Mouse (Mus musculus): Measurements from ENCODE around the gene Col6a4. TPM values are rescaled to one million over a fixed set of nuclear protein-coding genes. Genes with fewer than 3 reads are reported as not detected.

Gene Col6a4
- polyA plus RNA-seq, 2 experiments = 0.08 TPM; not detected in 1

DNA sequence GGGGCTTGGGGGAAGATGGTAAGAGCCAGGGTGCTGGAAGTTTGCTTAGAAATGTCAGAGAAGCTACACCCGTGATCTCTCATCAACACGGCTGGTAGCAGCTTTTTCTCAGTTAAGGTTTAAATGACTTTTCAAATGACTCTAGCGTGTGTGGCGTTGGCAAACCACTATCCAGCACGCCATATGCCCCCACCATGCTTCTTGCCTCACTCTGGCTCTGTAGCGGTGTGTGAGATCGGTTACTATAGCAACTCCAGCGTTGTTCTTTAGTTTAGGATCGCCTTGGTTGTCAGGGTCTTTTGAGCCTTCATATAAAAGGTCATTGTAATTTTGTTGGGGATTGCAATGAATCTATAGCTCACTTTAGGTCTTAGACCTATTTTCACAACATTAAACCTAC, 22.5 kb upstream of the Col6a4 start:
- ATAC-seq (ENCODE audit: insufficient read depth) = no peak
- WGBS (ENCODE audit: insufficient replicate concordance) = 63% methylated on average over 9 of the region's 9 CpGs
- H3K4me1 ChIP-seq (replicated peaks; ENCODE audit: control insufficient read depth in 2 of 2, insufficient read depth in 2 of 2, low read length in 1 of 2) = no peaks in the 10 kb centered on the region
- H3K36me3 ChIP-seq (replicated peaks; ENCODE audit: control insufficient read depth, insufficient read depth, low read depth) = no peaks in the 10 kb centered on the region
- no peak overlapping the region for H3K4me2 ChIP-seq (ENCODE audit: low read depth)
- no peak for DNase-seq (ENCODE audit: low read depth in 3 of 3, low spot score in 3 of 3)
- no peak overlapping the region for H3K4me3 ChIP-seq (ENCODE audit: insufficient read depth in 1 of 2, low read depth in 2 of 2, low read length in 2 of 2)
- no peak overlapping the region for H3K9ac ChIP-seq (replicated peaks)
- no peak overlapping the region for H3K27ac ChIP-seq
- TF ChIP-seq CTCF (IDR thresholded peaks at IDR 0.05; ENCODE audit: low read depth) (no peak), EP300 (IDR thresholded peaks at IDR 0.05; ENCODE audit: low read depth) (no peak)
- H3K9me3 ChIP-seq (ENCODE audit: control insufficient read depth, low read length) = no peaks in the 10 kb centered on the region
- H3K27me3 ChIP-seq (ENCODE audit: control insufficient read depth, insufficient read depth, low read length) = no peaks in the 10 kb centered on the region

DNA sequence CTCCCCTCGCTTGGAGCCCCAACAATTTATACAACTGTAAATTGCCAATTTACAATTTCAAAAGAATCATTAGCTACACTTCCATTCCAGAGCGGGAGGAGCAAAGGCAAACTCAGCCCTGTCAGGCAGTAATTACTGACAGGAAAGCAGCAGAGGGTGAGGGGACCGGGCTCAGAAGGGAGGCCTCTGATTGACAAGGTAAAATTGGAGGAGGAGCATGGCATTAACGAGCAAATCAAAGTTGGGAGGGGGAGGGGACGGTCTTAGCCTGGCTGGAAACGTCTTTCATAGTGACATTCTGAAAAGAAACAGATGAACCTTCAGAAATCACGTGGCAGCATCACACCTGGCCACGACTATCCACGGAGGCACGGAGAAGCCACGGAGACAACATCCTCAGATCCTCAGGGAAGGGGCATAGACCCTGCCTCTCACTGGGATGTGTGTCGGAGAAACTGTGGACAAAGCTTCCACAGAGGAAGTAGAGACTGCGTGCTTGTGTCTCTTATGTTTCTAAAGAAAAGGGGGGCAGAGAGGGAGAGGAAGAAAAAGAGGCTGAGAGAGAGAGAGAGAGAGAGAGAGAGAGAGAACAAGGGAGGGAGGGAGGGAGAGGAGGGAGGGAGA, 19.3 kb upstream of the Col6a4 start:
- no peak for DNase-seq (ENCODE audit: low read depth in 3 of 3, low spot score in 3 of 3)
- Histone ChIP-seq H3K27ac (no peak overlapping the region), H3K9ac (replicated peaks) (no peak overlapping the region), H3K27me3 (ENCODE audit: control insufficient read depth, insufficient read depth, low read length) (no peaks in the 10 kb centered on the region), H3K36me3 (replicated peaks; ENCODE audit: control insufficient read depth, insufficient read depth, low read depth) (no peaks in the 10 kb centered on the region), H3K4me1 (replicated peaks; ENCODE audit: control insufficient read depth in 2 of 2, insufficient read depth in 2 of 2, low read length in 1 of 2) (no peaks in the 10 kb centered on the region), H3K9me3 (ENCODE audit: control insufficient read depth, low read length) (no peaks in the 10 kb centered on the region), H3K4me3 (ENCODE audit: insufficient read depth in 1 of 2, low read depth in 2 of 2, low read length in 2 of 2) (no peak overlapping the region), H3K4me2 (ENCODE audit: low read depth) (no peak overlapping the region)
- no peak for ATAC-seq (ENCODE audit: insufficient read depth)
- WGBS (ENCODE audit: insufficient replicate concordance) = 30% methylated on average over 13 of the region's 13 CpGs
- no peak for TF ChIP-seq EP300 (IDR thresholded peaks at IDR 0.05; ENCODE audit: low read depth)

DNA sequence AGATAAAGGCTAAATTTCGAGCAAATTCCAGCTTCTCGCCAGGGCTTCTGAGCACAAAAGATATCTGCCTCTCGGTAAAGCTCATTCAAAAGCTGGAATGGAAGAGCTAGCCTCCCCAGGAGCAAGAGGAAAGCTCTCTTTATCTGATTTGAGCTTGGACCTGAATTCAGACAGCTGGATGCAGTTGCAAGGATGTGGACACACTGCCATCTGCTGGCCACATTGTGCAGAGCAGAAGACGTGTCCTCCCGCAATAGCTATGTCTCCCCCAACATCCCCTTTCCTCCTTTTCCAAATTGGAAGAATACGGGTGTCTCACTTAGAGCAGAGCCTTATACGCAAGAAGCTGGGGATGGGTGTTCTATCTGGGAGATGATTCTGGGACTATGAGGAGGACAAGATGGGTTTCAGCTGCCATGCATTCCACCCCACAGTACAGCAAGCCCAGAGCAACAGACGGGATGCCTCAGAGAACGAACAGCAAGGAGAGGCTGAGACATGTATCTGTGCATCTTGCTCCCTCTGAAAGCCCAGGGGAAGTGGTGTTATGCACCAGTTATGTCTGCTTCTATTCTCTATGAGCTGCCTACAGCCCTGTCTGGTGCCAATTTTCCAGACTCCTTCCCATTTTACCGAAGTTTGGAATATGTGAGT, 16.3 kb upstream of the Col6a4 start:
- Histone ChIP-seq H3K9ac (replicated peaks) (no peak overlapping the region), H3K36me3 (replicated peaks; ENCODE audit: control insufficient read depth, insufficient read depth, low read depth) (no peaks in the 10 kb centered on the region), H3K4me2 (ENCODE audit: low read depth) (no peak overlapping the region), H3K4me3 (ENCODE audit: insufficient read depth in 1 of 2, low read depth in 2 of 2, low read length in 2 of 2) (no peak overlapping the region), H3K4me1 (replicated peaks; ENCODE audit: control insufficient read depth in 2 of 2, insufficient read depth in 2 of 2, low read length in 1 of 2) (no peaks in the 10 kb centered on the region), H3K27me3 (ENCODE audit: control insufficient read depth, insufficient read depth, low read length) (no peaks in the 10 kb centered on the region), H3K9me3 (ENCODE audit: control insufficient read depth, low read length) (no peaks in the 10 kb centered on the region), H3K27ac (no peak overlapping the region)
- DNase-seq (ENCODE audit: low read depth in 3 of 3, low spot score in 3 of 3) = peak in 1 of 3 experiments; percentile 3
- 31% methylated on average over 10 of the region's 10 CpGs for WGBS (ENCODE audit: insufficient replicate concordance)
- peak; percentile 86 for TF ChIP-seq CTCF (IDR thresholded peaks at IDR 0.05; ENCODE audit: low read depth)
- TF ChIP-seq EP300 (IDR thresholded peaks at IDR 0.05; ENCODE audit: low read depth) = no peak
- ATAC-seq (ENCODE audit: insufficient read depth) = no peak

DNA sequence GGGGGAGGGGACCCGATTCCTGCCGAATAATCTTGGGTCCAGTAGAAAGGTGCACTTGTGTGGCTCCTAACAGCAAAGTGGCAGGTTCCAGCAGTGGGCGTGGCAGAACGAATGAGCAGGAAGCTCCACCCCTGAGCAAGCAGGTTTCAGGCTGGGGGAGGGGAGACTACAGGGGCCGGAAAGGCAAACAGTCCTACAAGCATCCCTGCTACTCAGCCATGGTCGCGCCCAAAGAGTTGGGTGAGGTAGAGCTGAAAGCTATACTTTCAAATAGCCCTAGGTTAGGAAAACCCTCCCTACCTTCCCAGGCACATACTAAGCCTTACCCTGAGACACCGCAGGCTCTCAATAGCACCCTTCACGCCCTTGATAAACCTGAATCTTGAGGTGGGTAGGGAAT, 9.7 kb upstream of the Col6a4 start:
- no peak for TF ChIP-seq CTCF (IDR thresholded peaks at IDR 0.05; ENCODE audit: low read depth)
- no peak for TF ChIP-seq EP300 (IDR thresholded peaks at IDR 0.05; ENCODE audit: low read depth)
- Histone ChIP-seq H3K9ac (replicated peaks) (no peak overlapping the region), H3K27ac (no peak overlapping the region), H3K27me3 (ENCODE audit: control insufficient read depth, insufficient read depth, low read length) (no peaks in the 10 kb centered on the region), H3K4me2 (ENCODE audit: low read depth) (no peak overlapping the region), H3K36me3 (replicated peaks; ENCODE audit: control insufficient read depth, insufficient read depth, low read depth) (no peaks in the 10 kb centered on the region), H3K9me3 (ENCODE audit: control insufficient read depth, low read length) (no peaks in the 10 kb centered on the region), H3K4me3 (ENCODE audit: insufficient read depth in 1 of 2, low read depth in 2 of 2, low read length in 2 of 2) (no peak overlapping the region), H3K4me1 (replicated peaks; ENCODE audit: control insufficient read depth in 2 of 2, insufficient read depth in 2 of 2, low read length in 1 of 2) (no peaks in the 10 kb centered on the region)
- WGBS (ENCODE audit: insufficient replicate concordance) = 61% methylated on average over 9 of the region's 9 CpGs
- ATAC-seq (ENCODE audit: insufficient read depth) (no peak), DNase-seq (ENCODE audit: low read depth in 3 of 3, low spot score in 3 of 3) (no peak)

DNA sequence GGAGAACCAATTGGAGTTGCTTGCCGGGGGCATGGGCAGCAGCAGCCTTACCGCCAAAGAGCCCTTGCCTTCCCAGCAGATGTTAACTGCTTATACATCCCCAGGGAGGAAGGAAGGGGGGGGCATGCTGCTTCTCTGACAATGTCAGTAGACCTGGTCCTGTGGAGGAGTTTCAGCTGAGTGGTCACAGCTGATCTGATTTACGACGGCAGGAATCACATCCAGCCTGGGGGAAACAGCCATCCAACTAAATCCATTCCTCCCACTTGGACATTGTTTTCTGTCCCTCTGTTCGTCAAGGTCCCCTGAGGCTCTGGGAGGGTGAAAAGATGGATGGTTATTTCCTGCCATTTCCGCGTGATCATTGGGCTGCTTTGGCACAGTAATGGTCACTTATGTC, 7.8 kb upstream of the Col6a4 start:
- Histone ChIP-seq H3K4me2 (ENCODE audit: low read depth) (no peak overlapping the region), H3K27me3 (ENCODE audit: control insufficient read depth, insufficient read depth, low read length) (no peaks in the 10 kb centered on the region), H3K36me3 (replicated peaks; ENCODE audit: control insufficient read depth, insufficient read depth, low read depth) (no peaks in the 10 kb centered on the region), H3K9me3 (ENCODE audit: control insufficient read depth, low read length) (no peaks in the 10 kb centered on the region), H3K4me3 (ENCODE audit: insufficient read depth in 1 of 2, low read depth in 2 of 2, low read length in 2 of 2) (no peak overlapping the region), H3K4me1 (replicated peaks; ENCODE audit: control insufficient read depth in 2 of 2, insufficient read depth in 2 of 2, low read length in 1 of 2) (no peaks in the 10 kb centered on the region), H3K9ac (replicated peaks) (no peak overlapping the region), H3K27ac (no peak overlapping the region)
- 70% methylated on average over 7 of the region's 7 CpGs for WGBS (ENCODE audit: insufficient replicate concordance)
- ATAC-seq (ENCODE audit: insufficient read depth) (no peak), DNase-seq (ENCODE audit: low read depth in 3 of 3, low spot score in 3 of 3) (no peak)
- no peak for TF ChIP-seq EP300 (IDR thresholded peaks at IDR 0.05; ENCODE audit: low read depth)

Measured in liver, embryonic 14.5 days (tissue).